Mouse (Mus musculus) MEL (cell line): Measurements from ENCODE around the gene Gata3. TPM values are rescaled to one million over a fixed set of nuclear protein-coding genes. Genes with fewer than 3 reads are reported as not detected.

ENCODE experiments used
- DNase-seq: peaks from one replicate; pipeline ENCODE4 v3.0.0; 2011; ENCODE audit warnings: low read depth, low spot score
- H3K27ac ChIP-seq: 2 replicates; pipeline ENCODE4 v1.5.1; 2012; ENCODE audit warnings: low read depth, mild to moderate bottlenecking, control low read depth, low read length, moderate library complexity; ENCODE audit not compliant: control insufficient read depth
- H3K27me3 ChIP-seq, 2 experiments: fragments of 150-350 bp in 1 of 2; sonication (generic) in 1 of 2; 2 replicates each; pipeline ENCODE4 v1.6.1; 2012; ENCODE audit warnings: low read length in 2 of 2, mild to moderate bottlenecking in 2 of 2, improper control_type of control experiment in 1 of 2, moderate library complexity in 1 of 2; ENCODE audit not compliant: insufficient read depth in 2 of 2, control insufficient read depth in 1 of 2
- H3K36me3 ChIP-seq, 2 experiments: 2 replicates each; pipeline ENCODE4 v1.6.1; 2012 to 2014; ENCODE audit warnings: low read length in 2 of 2, improper control_type of control experiment in 1 of 2, inconsistent platforms in 1 of 2, mild to moderate bottlenecking in 1 of 2; ENCODE audit not compliant: insufficient read depth in 2 of 2, control insufficient read depth in 1 of 2
- H3K4me1 ChIP-seq, 2 experiments: fragments of 150-350 bp in 1 of 2; sonication (generic) in 1 of 2; 2 replicates each; pipeline ENCODE4 v1.6.1; 2012; ENCODE audit warnings: low read length in 2 of 2, improper control_type of control experiment in 1 of 2, mild to moderate bottlenecking in 1 of 2; ENCODE audit not compliant: insufficient read depth in 2 of 2, control insufficient read depth in 1 of 2
- H3K4me3 ChIP-seq, 2 experiments: fragments of 150-350 bp in 1 of 2; sonication (generic) in 1 of 2; 2 replicates each; pipeline ENCODE4 v1.5.1; 2012; ENCODE audit warnings: low read depth in 2 of 2, low read length in 2 of 2, mild to moderate bottlenecking in 2 of 2, moderate library complexity in 2 of 2, control low read depth in 1 of 2, improper control_type of control experiment in 1 of 2; ENCODE audit not compliant: control insufficient read depth in 1 of 2, insufficient read depth in 1 of 2
- H3K79me2 ChIP-seq: 2 replicates; pipeline ENCODE4 v1.6.1; 2012; ENCODE audit warnings: mild to moderate bottlenecking, low read length, moderate library complexity; ENCODE audit not compliant: control insufficient read depth, poor library complexity, insufficient read depth
- H3K9ac ChIP-seq: 2 replicates; pipeline ENCODE4 v1.6.1; 2012; ENCODE audit warnings: low read depth, mild to moderate bottlenecking, control low read depth, low read length, moderate library complexity; ENCODE audit not compliant: control insufficient read depth, poor library complexity, severe bottlenecking
- H3K9me3 ChIP-seq: fragments of 150-350 bp; sonication (generic); replicated peaks from 2 replicates; pipeline ENCODE4 v1.6.1; 2012; ENCODE audit warnings: mild to moderate bottlenecking, low read length, improper control_type of control experiment, moderate library complexity; ENCODE audit not compliant: insufficient read depth
- EP300 ChIP-seq, 2 experiments: IDR thresholded peaks; 2 replicates each; pipeline ENCODE4 v1.6.1; 2011; ENCODE audit warnings: improper control_type of control experiment in 2 of 2, low read length in 2 of 2, low read depth in 1 of 2, mild to moderate bottlenecking in 1 of 2
- ETS1 ChIP-seq: IDR thresholded peaks from 2 replicates; pipeline ENCODE4 v1.6.1; 2012; ENCODE audit warnings: low read depth, mild to moderate bottlenecking, inconsistent platforms, low read length, improper control_type of control experiment, moderate library complexity
- GATA1 ChIP-seq: IDR thresholded peaks from 2 replicates; pipeline ENCODE4 v1.6.1; 2011; ENCODE audit warnings: low read depth, low read length, improper control_type of control experiment
- MAX ChIP-seq: IDR thresholded peaks from 2 replicates; pipeline ENCODE4 v1.6.1; 2011; ENCODE audit warnings: low read length, improper control_type of control experiment
- MAZ ChIP-seq: IDR thresholded peaks from 2 replicates; pipeline ENCODE4 v1.6.1; 2012; ENCODE audit warnings: low read depth, mild to moderate bottlenecking, inconsistent platforms, low read length, improper control_type of control experiment
- MYB ChIP-seq: IDR thresholded peaks from 2 replicates; pipeline ENCODE4 v1.6.1; 2011; ENCODE audit warnings: mild to moderate bottlenecking, low read depth, low read length, improper control_type of control experiment
- MYC ChIP-seq: IDR thresholded peaks from 2 replicates; pipeline ENCODE4 v1.6.1; 2011; ENCODE audit warnings: low read depth, mild to moderate bottlenecking, low read length, improper control_type of control experiment, moderate library complexity
- NRF1 ChIP-seq: IDR thresholded peaks from 2 replicates; pipeline ENCODE4 v1.6.1; 2014; ENCODE audit warnings: low read depth, mild to moderate bottlenecking, inconsistent platforms, low read length, improper control_type of control experiment, moderate library complexity; ENCODE audit not compliant: poor library complexity, insufficient read depth, severe bottlenecking
- POLR2AphosphoS2 ChIP-seq: IDR thresholded peaks from 2 replicates; pipeline ENCODE4 v1.6.1; 2011; ENCODE audit warnings: low read length, improper control_type of control experiment
- TAL1 ChIP-seq: IDR thresholded peaks from 2 replicates; pipeline ENCODE4 v1.6.1; 2012; ENCODE audit warnings: mild to moderate bottlenecking, inconsistent platforms, low read length, moderate library complexity, mixed read lengths
- TCF12 ChIP-seq: IDR thresholded peaks from 2 replicates; pipeline ENCODE4 v1.6.1; 2014; ENCODE audit warnings: low read depth, mild to moderate bottlenecking, inconsistent platforms, low read length, improper control_type of control experiment, moderate library complexity
- USF1 ChIP-seq: IDR thresholded peaks from 2 replicates; pipeline ENCODE4 v1.6.1; 2014; ENCODE audit warnings: low read depth, mild to moderate bottlenecking, inconsistent platforms, low read length, improper control_type of control experiment, moderate library complexity
- USF2 ChIP-seq, 2 experiments: IDR thresholded peaks; 2 replicates each; pipeline ENCODE4 v1.6.1; 2011 to 2012; ENCODE audit warnings: improper control_type of control experiment in 2 of 2, low read length in 2 of 2, borderline replicate concordance in 1 of 2, inconsistent platforms in 1 of 2, low read depth in 1 of 2, mild to moderate bottlenecking in 1 of 2; ENCODE audit not compliant: insufficient read depth in 1 of 2
- ZNF384 ChIP-seq: IDR thresholded peaks from 2 replicates; pipeline ENCODE4 v1.6.1; 2012; ENCODE audit warnings: low read depth, mild to moderate bottlenecking, inconsistent platforms, low read length, improper control_type of control experiment
- polyA plus RNA-seq, 2 experiments: library from polyadenylated mRNA; stranded (reverse) in 1 of 2; unstranded in 1 of 2; fragments of >175 nt in 1 of 2; fragments of >200 nt in 1 of 2; gene quantifications; 2 replicates each; pipeline versions ENCODE4 v1.2.1 to v1.2.4; 2012; ENCODE audit warnings: low replicate concordance in 2 of 2, low read depth in 1 of 2; ENCODE audit not compliant: insufficient read length in 2 of 2, insufficient read depth in 1 of 2, missing spikeins in 1 of 2
- total RNA-seq: library from RNA; depleted of rRNA; stranded (reverse); fragments of 300-350 nt; gene quantifications from 2 replicates; pipeline ENCODE4 v1.2.3, GENCODE M21; 2012

Gene Gata3
- total and polyA plus RNA-seq, 3 experiments, result 0.12 to 2.0 TPM; not detected in 1

- Histone ChIP-seq H3K27ac (no peak overlapping the region), H3K79me2 (no peaks in the 10 kb centered on the region), H3K9ac (no peak overlapping the region), H3K36me3 (peaks cover 0 to 2% of the 10 kb centered on the region in 2 experiments; a peak in 3 of 4 replicates), H3K27me3 (no peaks in the 10 kb centered on the region), H3K9me3 (no peaks in the 10 kb centered on the region), H3K4me1 (peaks cover 0 to 2% of the 10 kb centered on the region in 2 experiments; a peak in 1 of 4 replicates), H3K4me3 (no peak overlapping the region)
- TF ChIP-seq NRF1 (no peak), USF2 (IDR thresholded peaks at IDR 0.05; ENCODE audit: borderline replicate concordance in 1 of 2, insufficient read depth in 1 of 2, low read depth in 1 of 2, low read length in 2 of 2) (no peak), MYC (no peak), TCF12 (no peak)
- DNase-seq, result no peak
Observed at GRCm38 (mm10) chr2:9917602-9918001, 27.8 kb upstream of the Gata3 start.

GRCm38 (mm10) chr2:9905995-9906394 is 16.2 kb upstream of the Gata3 start:
- TF ChIP-seq MAZ, result no peak
- peak; percentile 42 to 67 for TF ChIP-seq EP300 (IDR thresholded peaks at IDR 0.05; ENCODE audit: low read depth in 1 of 2, low read length in 2 of 2)
- peak; percentile 66 for TF ChIP-seq TAL1
- TF ChIP-seq USF2 (IDR thresholded peaks at IDR 0.05; ENCODE audit: borderline replicate concordance in 1 of 2, insufficient read depth in 1 of 2, low read depth in 1 of 2, low read length in 2 of 2), result peak; percentile 32 to 71; a peak in 3 of 4 replicates
- TF ChIP-seq ETS1, result peak; percentile 33; the same call in 1 of the 2 replicates
- TF ChIP-seq GATA1, result peak; percentile 71
- no peak for TF ChIP-seq MYB
- TF ChIP-seq ZNF384, result peak; percentile 51; the same call in 1 of the 2 replicates
- TF ChIP-seq TCF12, result peak; percentile 78
- TF ChIP-seq USF1, result peak; percentile 94
- TF ChIP-seq POLR2AphosphoS2, result no peak
- TF ChIP-seq MAX, result peak; percentile 71; the same call in 1 of the 2 replicates
- peak; percentile 70 for DNase-seq
- Histone ChIP-seq H3K4me3 (peak overlapping the region; percentile 50 to 87), H3K4me1 (peaks cover 4 to 22% of the 10 kb centered on the region in 2 experiments), H3K9ac (peak overlapping the region; percentile 40), H3K36me3 (peaks cover 0 to 10% of the 10 kb centered on the region in 2 experiments; a peak in 2 of 4 replicates), H3K27ac (no peak overlapping the region), H3K79me2 (no peaks in the 10 kb centered on the region), H3K9me3 (no peaks in the 10 kb centered on the region), H3K27me3 (no peaks in the 10 kb centered on the region)
